Mouse (Mus musculus) activated CD4-positive, CD25-positive, alpha-beta regulatory T cell, adult 4 months (primary cell): ENCODE results near the gene Rtkn2. TPM values are rescaled to one million over a fixed set of nuclear protein-coding genes. Genes with fewer than 3 reads are reported as not detected.
"Not testable (repeated sequence)": the region's sequence is repeated elsewhere in the genome, so short reads cannot be mapped to it uniquely, and the experiment has no call there.

Experiments
- ATAC-seq: one replicate; pipeline ENCODE4 v1.8.0; 2017
- polyA plus RNA-seq, 2 experiments: library from polyadenylated mRNA; unstranded; fragments of 100-300 nt; shearing (Covaris generic); gene quantifications; one replicate each; pipeline ENCODE4 v1.2.1; 2017

Gene Rtkn2
- polyA plus RNA-seq, 2 experiments from 2014 or later: 0.23 to 1.6 TPM

GRCm38 (mm10) chr10:68079910-68080670 lies 100.7 kb downstream of the Rtkn2 start:
- ATAC-seq: no peak

- ATAC-seq: peak; percentile 89
These were observed 102.3 kb downstream of the Rtkn2 start for GRCm38 (mm10) chr10:68081712-68082111.

GRCm38 (mm10) chr10:68085574-68085973 lies 106.2 kb downstream of the Rtkn2 start:
- ATAC-seq: no peak

GRCm38 (mm10) chr10:68086973-68087372 lies 107.6 kb downstream of the Rtkn2 start:
- no peak for ATAC-seq

GRCm38 (mm10) chr10:68087722-68088121 lies 108.4 kb downstream of the Rtkn2 start:
- ATAC-seq: no peak

- peak; percentile 71 for ATAC-seq
These were observed 110.2 kb downstream of the Rtkn2 start for GRCm38 (mm10) chr10:68089435-68090196.

- no peak for ATAC-seq
These were observed 110.8 kb downstream of the Rtkn2 start for GRCm38 (mm10) chr10:68090197-68090535.

GRCm38 (mm10) chr10:68090544-68090943 lies 111.2 kb downstream of the Rtkn2 start:
- ATAC-seq: no peak

- no peak for ATAC-seq
These were observed 111.6 kb downstream of the Rtkn2 start for GRCm38 (mm10) chr10:68091011-68091410.

GRCm38 (mm10) chr10:68091840-68092239 lies 112.5 kb downstream of the Rtkn2 start:
- peak; percentile 53 for ATAC-seq

- no peak for ATAC-seq
These were observed 114.1 kb downstream of the Rtkn2 start for GRCm38 (mm10) chr10:68093496-68093895.

GRCm38 (mm10) chr10:68095136-68095535 lies 115.8 kb downstream of the Rtkn2 start:
- no peak for ATAC-seq

GRCm38 (mm10) chr10:68096395-68096794 lies 117.0 kb downstream of the Rtkn2 start:
- ATAC-seq: no peak

GRCm38 (mm10) chr10:68097821-68098675 lies 118.7 kb downstream of the Rtkn2 start:
- no peak for ATAC-seq

GRCm38 (mm10) chr10:68099801-68100200 lies 120.4 kb downstream of the Rtkn2 start:
- not testable (repeated sequence) for ATAC-seq

- no peak for ATAC-seq
These were observed 121.1 kb downstream of the Rtkn2 start for GRCm38 (mm10) chr10:68100506-68100905.

GRCm38 (mm10) chr10:68101251-68101650 lies 121.9 kb downstream of the Rtkn2 start:
- ATAC-seq: no peak

- ATAC-seq: no peak
These were observed 123.2 kb downstream of the Rtkn2 start for GRCm38 (mm10) chr10:68102566-68102965.

GRCm38 (mm10) chr10:68103078-68103855 lies 123.9 kb downstream of the Rtkn2 start:
- no peak for ATAC-seq

- no peak for ATAC-seq
These were observed 124.6 kb downstream of the Rtkn2 start for GRCm38 (mm10) chr10:68103988-68104387.

GRCm38 (mm10) chr10:68104481-68104880 lies 125.1 kb downstream of the Rtkn2 start:
- no peak for ATAC-seq
